Mouse (Mus musculus) liver, adult (tissue): Measurements from ENCODE around the gene Gm5773.
"Not testable (repeated sequence)": the region's sequence is repeated elsewhere in the genome, so short reads cannot be mapped to it uniquely, and the experiment has no call there.

ENCODE experiments used
- GATA4 ChIP-seq: IDR thresholded peaks from 2 replicates; pipeline ENCODE4 v1.6.1; 2014; ENCODE audit warnings: mild to moderate bottlenecking, low read length; ENCODE audit not compliant: insufficient replicate concordance

Gene Gm5773

GRCm38 (mm10) chr3:93772700-93773099, at the start of gene Gm5773:
Gene Gm5773, plus strand, starts transcription at chr3:93773000.
- not testable (repeated sequence) for TF ChIP-seq GATA4

GRCm38 (mm10) chr3:93796098-93796497, 23.3 kb downstream of the Gm5773 start, which contains the start of gene Tdpoz4:
Gene Tdpoz4, plus strand, starts transcription at chr3:93796398.
- not testable (repeated sequence) for TF ChIP-seq GATA4
